Mouse (Mus musculus) heart, adult 8-10 months (tissue): ENCODE measurements around the gene Pbx1. TPM values are rescaled to one million over a fixed set of nuclear protein-coding genes. Genes with fewer than 3 reads are reported as not detected.
A peak's percentile ranks its signal among the peaks of the same experiment; 100 is the strongest.

ENCODE experiments used
- DNase-seq: peaks from one replicate; pipeline ENCODE4 v3.0.0; 2022; ENCODE audit warnings: low spot score
- total RNA-seq, 4 experiments: library from RNA; stranded (reverse); gene quantifications; 2 replicates each; pipeline ENCODE4 v1.2.4; 2022

Pbx1 gene
- total RNA-seq, 4 experiments from 2014 or later: 48.1 to 60.7 (median 56.2) TPM

DNA sequence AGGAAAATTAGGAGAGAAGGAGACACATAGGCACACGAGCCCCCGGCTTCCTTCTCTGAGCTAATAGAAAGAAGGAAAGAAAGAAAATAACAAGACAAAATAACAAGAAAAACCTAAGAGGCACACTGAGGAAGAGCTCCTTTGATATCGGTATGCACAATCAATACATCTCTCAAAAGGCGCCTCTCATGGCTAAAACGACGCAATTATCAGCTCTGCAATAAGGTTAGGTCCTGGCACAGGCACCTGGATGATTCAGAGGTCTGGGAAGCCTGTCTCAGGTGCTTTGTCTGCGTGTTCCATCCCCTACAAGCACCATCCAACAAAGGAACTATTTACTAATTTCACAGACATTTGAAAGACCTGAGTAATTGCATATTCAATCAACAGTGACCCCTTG is 5.8 kb downstream of the Pbx1 start:
- DNase-seq: no peak

DNA sequence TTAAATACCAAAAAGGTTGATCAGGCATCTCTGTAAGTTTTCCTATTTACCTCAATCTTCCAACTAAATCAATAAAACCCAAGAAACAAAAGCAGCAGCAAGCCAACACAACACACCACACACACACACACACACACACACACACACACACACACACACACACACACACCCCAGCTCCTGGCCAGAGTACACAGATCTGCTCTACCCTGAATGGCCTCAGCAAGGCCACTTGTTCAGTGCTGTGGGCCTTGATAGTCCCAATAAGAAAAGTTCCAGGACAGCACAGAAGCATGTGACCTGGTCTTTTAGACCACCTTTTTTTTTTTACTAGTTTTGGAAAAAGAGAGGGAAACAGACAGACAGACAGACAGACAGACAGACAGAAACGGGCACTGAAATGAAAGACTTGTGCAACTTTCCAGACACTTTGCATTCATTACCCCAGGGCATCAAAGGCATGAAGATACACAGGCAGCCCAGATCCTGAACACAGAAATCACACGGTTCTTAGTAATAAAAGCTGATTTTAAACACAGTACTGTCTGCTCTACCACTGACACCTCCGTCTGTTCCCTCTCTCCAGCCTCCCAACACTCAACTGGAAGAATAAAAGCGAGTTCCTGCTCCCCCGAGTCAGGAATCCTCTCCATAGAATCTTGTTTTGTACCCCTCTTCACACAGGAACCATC is 6.9 kb downstream of the Pbx1 start:
- DNase-seq: no peak

DNA sequence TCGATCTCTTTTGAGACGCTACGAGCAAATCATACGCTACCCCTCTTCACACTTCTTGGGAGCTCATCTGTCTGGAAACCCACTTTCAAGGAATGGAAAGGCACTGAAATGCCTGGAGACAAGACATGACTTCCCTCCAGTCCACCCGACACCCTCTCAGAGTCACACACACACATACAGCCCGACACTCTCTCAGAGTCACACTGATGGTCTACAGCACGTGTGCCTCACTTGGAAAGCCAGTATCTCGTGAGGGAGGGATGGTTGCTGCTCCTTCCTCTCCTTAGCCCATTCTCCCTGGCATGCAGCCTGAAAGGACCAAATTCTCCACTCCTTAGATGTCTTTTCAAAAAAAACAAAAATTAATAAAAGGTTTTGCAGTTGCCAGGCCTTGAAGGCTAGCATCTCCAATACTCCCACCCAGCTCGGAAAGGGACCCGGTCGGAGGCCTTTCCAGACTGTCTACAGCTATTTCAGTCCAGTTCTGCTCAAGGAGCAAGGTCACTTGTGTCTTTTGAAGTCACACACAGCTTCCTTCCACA is 8.6 kb downstream of the Pbx1 start:
- no peak for DNase-seq

DNA sequence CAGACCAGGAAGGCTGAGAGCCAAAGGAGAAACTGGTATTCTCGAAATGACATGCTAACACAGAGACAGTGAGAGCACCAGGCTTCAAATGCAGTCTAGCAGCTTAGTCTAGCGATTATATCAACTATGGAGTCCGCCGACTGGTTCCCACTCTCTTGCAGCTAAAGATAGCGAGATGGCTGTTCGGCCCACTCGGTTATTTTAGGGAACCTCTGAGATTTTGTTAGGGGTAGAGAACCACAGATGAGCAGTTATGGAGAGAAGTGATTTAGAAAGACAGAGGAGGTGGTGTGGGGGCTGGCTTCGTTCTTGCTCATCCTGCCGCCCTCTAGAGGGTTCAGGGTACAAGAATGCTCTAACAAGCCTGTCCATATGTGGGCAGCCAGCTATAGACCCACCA is 13.2 kb downstream of the Pbx1 start:
- no peak for DNase-seq

DNA sequence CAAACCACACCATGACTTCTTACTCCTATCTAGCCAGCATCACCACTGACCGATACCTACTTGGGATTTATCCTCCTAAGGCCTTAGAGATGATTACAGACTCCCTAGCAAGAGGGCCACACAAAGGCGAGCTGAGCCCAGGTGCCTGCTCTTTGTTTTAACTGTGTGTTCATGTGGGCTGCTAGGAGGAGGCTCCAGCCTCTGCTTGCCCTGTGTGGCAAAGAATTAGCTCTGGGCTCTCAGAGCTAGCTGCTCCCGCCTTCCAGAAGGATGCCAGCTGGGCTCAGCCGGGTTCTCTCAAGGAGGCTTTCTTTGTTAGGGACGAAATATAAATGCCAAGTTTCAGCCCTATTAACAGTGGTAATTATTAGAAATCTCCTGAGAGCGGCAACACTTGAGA is 14.4 kb downstream of the Pbx1 start:
- no peak for DNase-seq

DNA sequence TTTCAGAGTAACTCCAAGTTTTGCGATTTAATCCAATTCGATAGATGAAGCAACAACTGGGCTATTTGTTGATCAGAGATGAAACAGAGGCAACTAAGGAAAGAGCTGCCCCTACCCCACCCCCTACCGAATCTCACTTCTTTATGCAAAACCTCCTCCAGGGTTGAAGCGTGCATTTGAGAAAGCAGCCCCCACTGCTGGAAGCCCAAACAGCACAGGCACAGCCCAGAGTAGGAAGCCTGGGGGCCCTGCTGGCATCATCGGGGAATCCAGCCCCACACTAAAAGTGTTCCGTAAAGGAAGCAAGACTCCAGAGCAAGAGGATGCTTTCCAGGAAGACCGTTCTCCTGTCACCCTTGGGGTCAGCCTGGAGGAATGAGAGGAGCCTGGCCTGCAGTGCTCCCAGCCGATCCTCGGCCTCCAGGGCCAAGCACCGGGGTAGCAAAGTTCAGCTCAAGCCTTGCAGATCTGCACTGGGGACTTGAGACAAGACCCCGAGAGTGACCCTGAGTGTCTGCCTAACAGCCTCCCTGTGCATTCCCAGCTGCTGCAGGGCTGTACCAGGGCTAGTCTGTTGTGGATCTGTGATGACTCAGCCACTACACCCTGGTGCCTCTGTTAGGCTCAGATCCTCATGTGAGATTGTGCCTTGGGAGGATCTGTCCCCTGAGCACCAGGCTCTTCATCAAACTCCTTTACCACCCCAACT is 15.2 kb downstream of the Pbx1 start:
- DNase-seq: no peak

DNA sequence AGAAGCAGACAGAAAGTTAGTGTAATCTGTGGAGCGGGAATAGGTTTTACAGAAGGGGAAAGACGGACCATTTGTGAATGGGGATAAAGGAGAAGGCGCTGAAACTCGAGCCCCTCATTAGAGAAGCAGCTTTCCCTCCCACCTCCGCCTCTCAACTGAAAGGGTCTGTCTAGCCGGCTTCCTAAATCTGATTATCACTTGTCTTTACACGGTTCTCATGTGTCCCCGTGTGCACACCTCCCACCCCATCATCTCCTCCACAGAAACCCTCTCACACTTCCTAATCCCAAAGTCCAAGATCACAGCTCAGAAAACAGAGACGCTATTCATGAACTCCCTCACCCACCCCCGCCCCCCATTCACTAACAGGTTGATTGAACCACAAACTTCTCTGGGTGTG is 21.5 kb downstream of the Pbx1 start:
- DNase-seq: no peak

DNA sequence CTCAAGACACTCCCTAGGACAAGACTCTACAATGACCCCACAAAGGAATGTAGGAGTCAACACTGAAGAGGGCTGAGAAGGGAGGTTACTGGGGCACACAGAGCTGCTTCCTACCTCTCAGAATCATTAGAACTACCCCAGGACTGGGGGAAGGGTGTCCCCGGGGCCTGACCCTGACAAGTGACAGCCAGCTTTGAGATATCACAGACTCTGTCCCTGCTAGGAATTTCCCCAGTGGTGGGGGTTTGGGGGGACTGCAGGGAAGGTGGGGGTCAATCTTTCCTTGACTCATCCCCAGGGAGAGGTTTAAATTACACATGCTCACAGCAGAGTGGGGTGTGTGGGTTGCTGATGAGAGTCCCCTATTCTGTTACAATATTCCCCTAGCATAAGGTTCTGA is 22.0 kb downstream of the Pbx1 start:
- no peak for DNase-seq

DNA sequence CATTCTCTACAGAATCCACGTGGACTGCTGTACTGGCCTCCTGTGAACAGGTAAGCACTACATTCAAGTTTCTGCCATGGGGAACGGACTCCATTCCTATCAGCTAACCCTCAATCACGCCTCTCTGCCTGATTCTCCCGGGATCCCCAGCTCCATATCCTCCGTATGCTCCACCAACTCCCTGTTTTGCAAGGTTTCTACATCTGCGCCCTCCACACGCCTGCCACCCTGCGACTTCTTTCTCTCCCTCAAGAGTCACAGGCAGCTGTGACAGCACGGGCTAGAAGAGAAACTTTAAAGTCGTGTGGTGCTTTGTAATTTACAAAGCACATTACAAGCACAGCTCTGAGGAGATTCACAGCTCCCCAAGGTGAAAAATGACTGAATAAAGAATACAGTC is 23.3 kb downstream of the Pbx1 start:
- DNase-seq: no peak

DNA sequence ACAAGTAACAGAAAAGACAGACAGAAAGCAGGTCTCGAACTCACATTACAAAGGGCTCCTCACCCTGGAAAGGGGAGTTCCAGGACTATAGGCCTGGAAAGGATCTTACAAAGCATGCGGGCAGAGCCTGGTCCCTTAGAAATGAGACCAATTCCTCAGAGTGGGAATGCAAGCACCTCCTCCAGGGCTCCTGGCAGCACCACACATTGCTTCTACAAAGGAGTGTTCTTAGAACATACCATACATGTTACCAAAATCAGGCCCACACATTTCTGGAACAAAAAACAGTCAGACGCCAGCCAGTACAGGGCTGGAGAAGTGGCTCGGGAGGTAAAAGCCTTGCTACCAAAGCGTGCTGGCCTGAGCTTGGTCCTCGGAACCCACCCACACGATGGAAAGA is 24.1 kb downstream of the Pbx1 start:
- DNase-seq: no peak

DNA sequence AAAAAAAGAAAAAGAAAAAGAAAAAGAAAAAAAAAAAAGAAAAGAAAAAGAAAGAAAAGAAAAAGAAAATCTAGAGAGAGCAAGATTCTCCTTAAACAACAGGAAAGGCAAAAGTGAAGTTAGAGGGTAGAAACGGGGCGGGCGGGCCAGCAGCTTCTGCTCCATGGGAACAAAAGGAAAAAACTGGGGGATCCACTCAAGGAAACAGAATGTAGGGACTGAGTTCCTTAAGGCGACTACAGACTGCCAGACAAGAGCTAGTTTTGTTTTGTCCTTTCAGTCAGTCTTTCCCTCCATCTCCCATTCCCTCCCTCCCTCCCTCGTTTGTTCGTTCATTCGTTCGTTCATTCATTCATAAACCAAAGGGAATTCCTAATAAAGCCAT is 25.8 kb downstream of the Pbx1 start:
- no peak for DNase-seq

DNA sequence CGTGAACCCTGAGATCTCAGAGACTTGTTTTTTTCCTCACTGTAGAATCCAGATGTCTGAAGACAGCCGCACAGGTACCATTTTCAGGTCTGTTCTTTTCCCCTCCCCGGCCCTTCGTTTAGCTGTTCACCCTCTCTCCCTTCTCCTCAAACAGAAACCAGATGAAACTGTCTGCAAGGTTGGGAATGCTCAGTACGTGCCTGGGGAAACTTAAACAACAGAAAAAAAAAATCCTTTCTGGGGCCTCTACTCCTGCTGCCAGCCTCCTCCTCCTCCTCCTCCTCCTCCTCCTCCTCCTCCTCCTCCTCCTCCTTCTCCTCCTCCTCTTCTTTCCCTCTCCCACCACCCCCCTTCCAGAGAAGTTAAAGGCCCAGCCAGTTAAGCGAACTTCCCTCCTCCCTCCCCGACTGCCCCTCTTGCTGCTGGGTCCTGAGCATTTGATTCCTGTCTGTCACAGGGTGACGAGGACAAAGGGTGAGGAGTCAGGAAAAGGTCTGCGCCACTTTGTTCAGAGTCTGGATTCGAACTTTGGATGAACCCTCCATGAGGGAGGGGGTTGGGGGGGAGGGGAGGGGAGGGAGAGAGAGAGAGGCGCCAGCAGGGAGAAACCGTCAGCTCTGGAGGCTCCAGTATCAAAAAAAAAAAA is 26.3 kb downstream of the Pbx1 start:
- DNase-seq: no peak

DNA sequence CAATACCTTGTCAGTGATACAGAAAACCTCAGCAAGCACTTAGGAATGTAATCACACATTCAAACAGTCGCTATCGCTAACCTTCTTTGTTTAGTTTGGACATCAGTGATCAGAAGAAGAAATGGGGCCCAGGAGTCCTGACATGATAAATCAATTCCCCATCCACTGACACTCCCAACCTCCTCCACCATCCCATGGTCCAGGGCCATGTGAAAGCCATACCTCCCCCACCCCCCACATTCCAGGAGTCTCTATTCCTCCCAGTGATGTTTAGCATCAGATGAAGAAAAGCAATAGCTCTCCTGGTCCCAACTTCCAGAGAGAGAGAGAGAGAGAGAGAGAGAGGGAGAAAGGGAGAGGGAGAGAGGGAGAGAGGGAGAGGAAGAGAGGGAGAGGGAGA is 28.5 kb downstream of the Pbx1 start:
- DNase-seq: no peak

DNA sequence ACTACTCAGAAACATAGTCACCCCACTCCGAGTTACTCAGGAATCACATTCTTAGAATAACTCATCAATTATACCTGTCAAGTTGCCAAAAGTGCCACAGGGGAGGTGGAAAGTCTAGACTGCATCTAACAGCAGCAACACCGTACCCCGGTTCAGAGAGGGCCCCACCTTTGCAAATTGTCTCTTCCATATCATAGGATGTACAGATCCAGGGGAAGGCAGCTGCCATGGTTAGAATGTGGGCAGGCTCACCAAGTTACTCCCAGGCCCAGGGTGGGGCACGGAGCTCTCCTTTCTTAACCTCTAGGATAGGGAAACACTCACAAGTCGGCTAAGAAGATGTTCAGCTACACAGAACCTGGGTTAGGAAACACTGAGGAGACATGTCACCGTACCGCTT is 29.4 kb downstream of the Pbx1 start:
- no peak for DNase-seq

DNA sequence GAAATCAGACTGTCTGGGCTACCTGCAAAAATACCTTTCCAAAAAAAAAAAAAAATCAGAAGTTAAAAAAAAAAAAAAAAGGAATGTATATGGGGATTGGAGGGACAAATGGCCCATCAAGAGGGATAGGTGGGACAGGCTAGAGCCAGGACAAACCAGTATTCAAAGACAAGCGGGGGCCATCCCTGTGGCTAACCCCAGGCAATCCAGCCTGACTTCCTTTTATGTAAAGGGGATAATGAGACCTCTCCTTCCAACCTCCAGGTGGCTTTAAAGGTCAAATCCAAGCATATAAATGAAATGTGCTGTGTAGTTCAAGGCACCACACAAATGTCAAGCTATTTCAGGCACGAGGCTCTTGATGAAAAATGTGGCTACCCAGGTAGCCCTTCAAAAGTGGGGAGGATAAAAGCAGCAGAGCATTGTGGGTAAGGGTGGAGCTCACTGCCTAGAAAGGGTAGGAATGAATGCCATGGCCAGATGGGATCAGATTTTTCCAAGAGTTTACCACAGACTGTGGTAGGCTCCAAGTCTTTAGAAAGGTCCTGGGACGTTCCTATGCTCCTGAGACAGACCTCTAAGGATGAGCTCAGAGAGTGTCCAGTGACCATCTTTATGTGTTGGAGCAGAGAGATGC is 36.4 kb downstream of the Pbx1 start:
- no peak for DNase-seq

DNA sequence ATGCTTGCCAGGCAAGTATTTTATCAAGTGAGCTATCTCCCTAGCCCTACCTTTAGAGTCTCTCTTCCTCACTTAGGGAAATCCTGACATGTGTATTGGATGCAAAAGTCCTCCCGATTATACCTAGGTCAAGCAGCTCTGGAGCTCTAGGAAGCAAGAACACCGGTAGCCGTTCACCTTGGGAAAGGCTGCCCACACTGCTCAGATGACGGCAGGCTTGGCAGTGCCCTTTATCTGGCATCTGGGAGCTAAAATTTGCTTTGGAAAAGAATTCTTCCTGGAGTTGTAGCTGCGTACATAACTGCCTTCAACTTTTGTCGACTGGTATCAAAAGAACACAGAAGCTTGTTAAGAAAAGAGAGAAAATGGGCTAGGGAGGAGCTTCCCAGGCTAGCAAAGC is 37.5 kb downstream of the Pbx1 start:
- DNase-seq: no peak

DNA sequence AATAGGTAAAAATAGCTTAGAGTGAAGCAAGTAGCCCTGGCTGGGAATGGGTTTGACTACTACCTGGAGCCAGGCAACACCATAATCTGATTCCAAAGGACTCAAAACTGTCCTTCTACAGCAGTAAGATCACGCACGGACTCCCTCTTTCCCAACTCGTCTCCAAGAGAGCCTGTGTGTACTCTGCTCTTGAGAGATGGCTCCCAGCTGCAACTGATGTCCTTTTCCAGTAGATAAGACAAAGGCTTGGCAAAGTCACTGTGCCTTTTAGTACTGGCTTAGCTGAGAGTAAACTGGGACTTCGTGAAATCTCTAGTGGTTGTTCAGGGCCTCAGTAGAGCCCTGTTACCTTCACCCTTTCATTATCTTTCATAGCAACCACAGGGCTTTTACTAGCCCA is 38.6 kb downstream of the Pbx1 start:
- DNase-seq: peak; percentile 58

DNA sequence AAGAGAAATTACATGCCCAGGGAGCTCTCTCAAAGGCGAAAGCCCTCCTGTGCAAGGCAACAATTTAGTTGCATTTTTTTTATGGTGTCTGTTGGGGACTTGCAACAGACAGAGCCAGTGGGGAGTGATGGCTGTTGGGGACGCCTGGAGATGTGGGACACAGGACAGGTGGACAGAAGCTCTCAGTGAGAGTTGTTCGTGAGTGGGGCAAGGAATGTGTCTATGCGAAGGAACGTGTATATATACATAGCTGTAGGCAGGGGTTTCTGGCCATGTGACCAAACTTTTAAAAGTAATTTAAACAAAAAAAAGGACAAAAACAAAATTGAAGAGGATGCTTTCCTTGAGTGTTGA is 39.6 kb downstream of the Pbx1 start:
- DNase-seq: no peak

DNA sequence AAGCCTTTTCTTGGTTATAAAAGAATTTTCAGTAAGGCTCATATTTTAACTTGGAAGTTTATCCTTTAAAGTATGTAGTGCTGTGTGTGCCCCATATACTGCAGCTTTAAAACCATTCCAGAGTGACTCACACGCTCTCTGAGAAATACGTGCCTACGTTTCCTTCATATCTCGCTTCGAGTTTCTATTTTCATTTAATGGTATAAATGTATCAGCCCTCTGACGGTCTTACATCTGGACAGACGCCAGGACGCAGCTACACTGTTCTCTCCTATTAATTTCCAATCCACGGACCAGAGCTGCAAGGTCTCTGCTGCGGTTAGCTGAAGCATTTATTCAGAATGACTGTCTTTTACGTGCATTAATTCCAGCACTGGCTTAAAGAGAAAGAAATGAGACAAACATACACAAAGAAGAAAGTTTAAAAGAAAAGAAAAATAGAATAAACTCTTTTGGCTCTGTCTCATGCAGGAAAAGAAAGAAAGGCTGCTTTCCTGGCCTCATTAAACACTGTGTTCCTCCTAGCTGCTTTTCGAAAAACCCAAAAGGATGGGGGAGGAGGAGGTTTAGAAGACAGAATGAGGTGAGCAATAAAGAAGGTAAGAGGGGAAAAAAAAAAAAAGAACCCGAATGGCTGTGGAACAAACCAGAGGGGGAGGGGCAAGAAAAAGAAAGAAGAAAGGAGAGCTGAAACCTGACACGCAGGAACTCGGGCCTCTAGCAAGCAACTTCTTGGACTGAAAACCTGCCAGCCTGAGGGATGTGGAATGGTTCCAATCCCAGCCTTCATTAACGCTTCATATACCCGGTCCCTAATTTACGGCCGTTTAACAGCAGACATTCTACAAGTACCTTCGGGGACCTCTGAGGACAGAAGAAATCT is 40.2 kb downstream of the Pbx1 start:
- no peak for DNase-seq

DNA sequence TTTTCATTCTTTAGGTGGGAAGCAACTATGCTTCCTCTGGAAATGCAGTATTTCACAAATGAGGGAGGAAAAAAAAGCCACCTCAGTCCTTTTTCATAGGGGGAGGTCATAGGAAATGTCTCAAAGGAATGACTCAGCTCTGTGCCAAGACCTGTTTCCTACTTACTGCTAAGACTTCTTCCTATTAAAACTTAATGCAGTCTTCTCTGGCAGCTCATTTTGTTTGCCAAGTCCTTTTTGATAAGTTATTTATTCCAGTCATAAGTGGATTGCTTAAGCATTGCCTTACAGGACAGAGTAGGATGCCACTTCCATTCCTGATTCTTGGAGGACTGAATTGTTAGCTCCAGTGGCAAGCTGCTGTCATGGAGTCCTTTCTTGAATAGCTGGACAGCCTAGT is 41.3 kb downstream of the Pbx1 start:
- DNase-seq: no peak

DNA sequence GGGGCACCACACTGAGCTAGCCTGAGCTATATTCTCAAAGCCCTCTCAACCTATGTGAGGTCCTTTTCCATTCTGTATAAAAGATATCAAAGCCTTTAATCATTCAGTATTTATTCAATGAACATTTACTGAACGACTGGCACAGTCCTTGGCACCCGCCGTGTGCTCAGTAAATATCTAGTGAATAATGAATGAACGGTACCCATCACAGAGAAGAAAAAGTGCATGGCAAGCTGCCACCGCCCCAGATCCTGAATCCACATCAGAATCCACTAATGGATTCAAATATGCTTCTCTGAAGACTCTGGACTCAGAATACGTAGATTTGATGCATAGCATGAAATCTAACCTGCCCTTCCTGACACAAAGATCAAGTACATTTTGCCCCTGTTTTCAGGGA is 45.9 kb downstream of the Pbx1 start:
- no peak for DNase-seq

DNA sequence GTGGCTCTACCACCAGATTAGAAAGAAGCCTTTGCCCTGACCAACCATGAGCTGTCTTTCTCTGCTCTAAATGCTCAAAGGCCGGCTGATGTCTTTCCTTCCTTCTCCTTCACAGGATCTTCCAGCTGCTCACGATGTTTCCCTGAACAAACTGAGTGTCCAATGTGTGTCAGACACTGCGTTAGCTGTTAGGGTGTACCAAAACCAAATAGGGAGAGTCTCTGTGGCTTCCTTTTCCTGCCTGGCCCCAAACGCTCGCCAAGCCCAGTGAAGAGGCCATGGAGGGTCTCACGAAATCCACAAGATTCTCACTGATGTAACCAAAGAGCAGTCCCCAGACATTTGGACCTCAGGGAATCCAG is 47.5 kb downstream of the Pbx1 start:
- no peak for DNase-seq
